Mouse (Mus musculus): ENCODE measurements around the gene G430095P16Rik. TPM values are rescaled to one million over a fixed set of nuclear protein-coding genes. Genes with fewer than 3 reads are reported as not detected.

Gene G430095P16Rik
- polyA plus RNA-seq, 1 experiment from 2014 or later: 0.76 TPM

- Histone ChIP-seq H3K27ac (ENCODE audit: low read depth, low read length) (peak overlapping the region; percentile 69), H3K27me3 (ENCODE audit: control insufficient read depth, insufficient read depth, low read length) (no peaks in the 10 kb centered on the region; the same call in 1 of the 2 replicates), H3K9ac (replicated peaks; ENCODE audit: low read depth, low read length) (no peak overlapping the region), H3K4me1 (ENCODE audit: control insufficient read depth, insufficient read depth, low read length) (peaks cover 24% of the 10 kb centered on the region), H3K9me3 (ENCODE audit: control insufficient read depth, low read length) (no peaks in the 10 kb centered on the region), H3K36me3 (ENCODE audit: control insufficient read depth, insufficient read depth, low read length) (no peaks in the 10 kb centered on the region), H3K4me3 (ENCODE audit: low read depth, low read length) (no peak overlapping the region), H3K4me2 (ENCODE audit: low read depth, low read length) (no peak overlapping the region)
- no peak for ATAC-seq (ENCODE audit: low read depth)
- WGBS: 58% methylated on average over 10 of the region's 10 CpGs
Measured at GRCm38 (mm10) chr8:84725246-84725940, 2.6 kb downstream of the G430095P16Rik start.

GRCm38 (mm10) chr8:84725941-84726259 is 3.1 kb downstream of the G430095P16Rik start:
- Histone ChIP-seq H3K4me1 (ENCODE audit: control insufficient read depth, insufficient read depth, low read length) (peaks cover 25% of the 10 kb centered on the region), H3K36me3 (ENCODE audit: control insufficient read depth, insufficient read depth, low read length) (no peaks in the 10 kb centered on the region), H3K27me3 (ENCODE audit: control insufficient read depth, insufficient read depth, low read length) (no peaks in the 10 kb centered on the region; the same call in 1 of the 2 replicates), H3K27ac (ENCODE audit: low read depth, low read length) (peak overlapping the region; percentile 69), H3K4me3 (ENCODE audit: low read depth, low read length) (no peak overlapping the region), H3K9me3 (ENCODE audit: control insufficient read depth, low read length) (no peaks in the 10 kb centered on the region), H3K9ac (replicated peaks; ENCODE audit: low read depth, low read length) (no peak overlapping the region), H3K4me2 (ENCODE audit: low read depth, low read length) (no peak overlapping the region)
- 13% methylated on average over 3 of the region's 3 CpGs for WGBS
- ATAC-seq (ENCODE audit: low read depth): no peak

GRCm38 (mm10) chr8:84728474-84728873 is 5.7 kb downstream of the G430095P16Rik start:
- WGBS: 43% methylated on average over 3 of the region's 3 CpGs
- Histone ChIP-seq H3K4me2 (ENCODE audit: low read depth, low read length) (no peak overlapping the region), H3K9me3 (ENCODE audit: control insufficient read depth, low read length) (no peaks in the 10 kb centered on the region), H3K9ac (replicated peaks; ENCODE audit: low read depth, low read length) (no peak overlapping the region), H3K27ac (ENCODE audit: low read depth, low read length) (peak overlapping the region; percentile 73), H3K36me3 (ENCODE audit: control insufficient read depth, insufficient read depth, low read length) (no peaks in the 10 kb centered on the region), H3K4me1 (ENCODE audit: control insufficient read depth, insufficient read depth, low read length) (peaks cover 45% of the 10 kb centered on the region), H3K27me3 (ENCODE audit: control insufficient read depth, insufficient read depth, low read length) (no peaks in the 10 kb centered on the region; the same call in 1 of the 2 replicates), H3K4me3 (ENCODE audit: low read depth, low read length) (no peak overlapping the region)
- ATAC-seq (ENCODE audit: low read depth): peak; percentile 77

- H3K4me2 ChIP-seq (ENCODE audit: low read depth, low read length): no peak overlapping the region
- H3K27me3 ChIP-seq (ENCODE audit: control insufficient read depth, insufficient read depth, low read length): no peaks in the 10 kb centered on the region; the same call in 1 of the 2 replicates
- peaks cover 34% of the 10 kb centered on the region for H3K4me1 ChIP-seq (ENCODE audit: control insufficient read depth, insufficient read depth, low read length)
- peak overlapping the region; percentile 73; the same call in 1 of the 2 replicates for H3K27ac ChIP-seq (ENCODE audit: low read depth, low read length)
- 81% methylated on average over 16 of the region's 16 CpGs for WGBS
- ATAC-seq (ENCODE audit: low read depth): no peak
- no peak overlapping the region for H3K9ac ChIP-seq (replicated peaks; ENCODE audit: low read depth, low read length)
- H3K36me3 ChIP-seq (ENCODE audit: control insufficient read depth, insufficient read depth, low read length): no peaks in the 10 kb centered on the region
- H3K9me3 ChIP-seq (ENCODE audit: control insufficient read depth, low read length): no peaks in the 10 kb centered on the region
- H3K4me3 ChIP-seq (ENCODE audit: low read depth, low read length): no peak overlapping the region
Measured at GRCm38 (mm10) chr8:84729921-84730362, 7.1 kb downstream of the G430095P16Rik start.

GRCm38 (mm10) chr8:84730541-84731370 is 7.9 kb downstream of the G430095P16Rik start:
- Histone ChIP-seq H3K4me1 (ENCODE audit: control insufficient read depth, insufficient read depth, low read length) (peaks cover 37% of the 10 kb centered on the region), H3K4me2 (ENCODE audit: low read depth, low read length) (no peak overlapping the region), H3K9me3 (ENCODE audit: control insufficient read depth, low read length) (no peaks in the 10 kb centered on the region), H3K27ac (ENCODE audit: low read depth, low read length) (peak overlapping the region; percentile 73), H3K9ac (replicated peaks; ENCODE audit: low read depth, low read length) (0 out of 2 replicates have a peak overlapping the region, but pooled peaks have one; percentile 5), H3K4me3 (ENCODE audit: low read depth, low read length) (no peak overlapping the region), H3K36me3 (ENCODE audit: control insufficient read depth, insufficient read depth, low read length) (no peaks in the 10 kb centered on the region), H3K27me3 (ENCODE audit: control insufficient read depth, insufficient read depth, low read length) (no peaks in the 10 kb centered on the region; the same call in 1 of the 2 replicates)
- peak; percentile 31; the same call in 1 of the 2 replicates for ATAC-seq (ENCODE audit: low read depth)
- 40% methylated on average over 9 of the region's 9 CpGs for WGBS

- no peak overlapping the region for H3K9ac ChIP-seq (replicated peaks; ENCODE audit: low read depth, low read length)
- 63% methylated on average over 11 of the region's 11 CpGs for WGBS
Measured at GRCm38 (mm10) chr8:84731371-84732177, 8.8 kb downstream of the G430095P16Rik start.

GRCm38 (mm10) chr8:84732545-84732944 is 9.7 kb downstream of the G430095P16Rik start:
- Histone ChIP-seq H3K4me3 (ENCODE audit: low read depth, low read length) (no peak overlapping the region), H3K27me3 (ENCODE audit: control insufficient read depth, insufficient read depth, low read length) (peaks cover 4% of the 10 kb centered on the region), H3K36me3 (ENCODE audit: control insufficient read depth, insufficient read depth, low read length) (no peaks in the 10 kb centered on the region), H3K27ac (ENCODE audit: low read depth, low read length) (peak overlapping the region; percentile 73), H3K4me1 (ENCODE audit: control insufficient read depth, insufficient read depth, low read length) (peaks cover 43% of the 10 kb centered on the region), H3K4me2 (ENCODE audit: low read depth, low read length) (no peak overlapping the region), H3K9ac (replicated peaks; ENCODE audit: low read depth, low read length) (no peak overlapping the region), H3K9me3 (ENCODE audit: control insufficient read depth, low read length) (no peaks in the 10 kb centered on the region)
- ATAC-seq (ENCODE audit: low read depth): no peak
- 48% methylated on average over 5 of the region's 5 CpGs for WGBS

More at GRCm38 (mm10) chr8:84731371-84732177, 8.8 kb downstream of the G430095P16Rik start:
- Histone ChIP-seq H3K27me3 (ENCODE audit: control insufficient read depth, insufficient read depth, low read length) (peaks cover 4% of the 10 kb centered on the region), H3K27ac (ENCODE audit: low read depth, low read length) (peak overlapping the region; percentile 73), H3K4me1 (ENCODE audit: control insufficient read depth, insufficient read depth, low read length) (peaks cover 42% of the 10 kb centered on the region), H3K4me2 (ENCODE audit: low read depth, low read length) (no peak overlapping the region), H3K4me3 (ENCODE audit: low read depth, low read length) (no peak overlapping the region), H3K36me3 (ENCODE audit: control insufficient read depth, insufficient read depth, low read length) (no peaks in the 10 kb centered on the region), H3K9me3 (ENCODE audit: control insufficient read depth, low read length) (no peaks in the 10 kb centered on the region)
- no peak for ATAC-seq (ENCODE audit: low read depth)

- H3K27me3 ChIP-seq (ENCODE audit: control insufficient read depth, insufficient read depth, low read length): peaks cover 4% of the 10 kb centered on the region
- no peak overlapping the region for H3K9ac ChIP-seq (replicated peaks; ENCODE audit: low read depth, low read length)
- H3K27ac ChIP-seq (ENCODE audit: low read depth, low read length): peak overlapping the region; percentile 48; the same call in 1 of the 2 replicates
- WGBS: 52% methylated on average over 6 of the region's 6 CpGs
- no peak for ATAC-seq (ENCODE audit: low read depth)
- H3K9me3 ChIP-seq (ENCODE audit: control insufficient read depth, low read length): no peaks in the 10 kb centered on the region
- no peaks in the 10 kb centered on the region for H3K36me3 ChIP-seq (ENCODE audit: control insufficient read depth, insufficient read depth, low read length)
- H3K4me1 ChIP-seq (ENCODE audit: control insufficient read depth, insufficient read depth, low read length): peaks cover 47% of the 10 kb centered on the region
- no peak overlapping the region for H3K4me2 ChIP-seq (ENCODE audit: low read depth, low read length)
- no peak overlapping the region for H3K4me3 ChIP-seq (ENCODE audit: low read depth, low read length)
Measured at GRCm38 (mm10) chr8:84732996-84733395, 10.2 kb downstream of the G430095P16Rik start.
